Mouse (Mus musculus): ENCODE results near the gene Hipk2.

- TF ChIP-seq CTCF (IDR thresholded peaks at IDR 0.05; ENCODE audit: control insufficient read depth, insufficient read depth, low read length), result no peak
- TF ChIP-seq POLR2A (IDR thresholded peaks at IDR 0.05; ENCODE audit: borderline replicate concordance, control insufficient read depth, low read depth, low read length), result no peak
Measured at GRCm38 (mm10) chr6:38682532-38682931, 193.4 kb downstream of the Hipk2 start.

Measured in bone marrow, adult 2 months (tissue).